Mouse (Mus musculus) left cerebral cortex, postnatal 14 days (tissue): Measurements from ENCODE around the gene Tpsab1. TPM values are rescaled to one million over a fixed set of nuclear protein-coding genes. Genes with fewer than 3 reads are reported as not detected.

Experiments
- total RNA-seq, 2 experiments: library from RNA; stranded (reverse); gene quantifications; 2 replicates each; pipeline ENCODE4 v1.2.3; 2021

Tpsab1 gene
- total RNA-seq, 2 experiments from 2014 or later = not detected

Other genes starting within 250 kb of the Tpsab1 start
- gene Telo2, start 229.6 kb downstream of the Tpsab1 start, total RNA-seq = 10 to 100 TPM; 29.8 to 32.3 TPM
- 1 to 10 TPM; 1.9 to 2.3 TPM for gene Ptx4, start 224.8 kb downstream of the Tpsab1 start, total RNA-seq
- gene Clcn7, start 212.2 kb downstream of the Tpsab1 start, total RNA-seq = 10 to 100 TPM; 49.7 to 52.2 TPM
- gene Ccdc154, start 183.1 kb downstream of the Tpsab1 start, total RNA-seq = under 1 TPM in 1 of 2 experiments, not detected in 1; 0.24 TPM
- not detected for gene Gm38655, start 170.1 kb downstream of the Tpsab1 start, total RNA-seq
- gene BC003965, start 161.0 kb downstream of the Tpsab1 start, total RNA-seq = 10 to 100 TPM; 18.4 to 20.0 TPM
- gene Unkl, start 157.2 kb downstream of the Tpsab1 start, total RNA-seq = 10 to 100 TPM; 33.4 to 38.6 TPM
- gene Gnptg, start 105.4 kb downstream of the Tpsab1 start, total RNA-seq = 10 to 100 TPM; 72.2 to 73.5 TPM
- gene Tsr3, start 105.4 kb downstream of the Tpsab1 start, total RNA-seq = 10 to 100 TPM; 25.0 to 27.2 TPM
- 10 to 100 TPM; 15.2 to 23.8 TPM for gene Baiap3, start 89.2 kb downstream of the Tpsab1 start, total RNA-seq
- gene Ube2i, start 70.9 kb downstream of the Tpsab1 start, total RNA-seq = 100 to 1,000 TPM; 211 to 216 TPM
- not detected for gene Prss34, start 47.2 kb downstream of the Tpsab1 start, total RNA-seq
- gene Prss28, start 36.9 kb downstream of the Tpsab1 start, total RNA-seq = not detected
- gene Prss29, start 26.9 kb downstream of the Tpsab1 start, total RNA-seq = not detected
- gene Tpsb2, start 20.7 kb upstream of the Tpsab1 start, total RNA-seq = under 1 TPM in 1 of 2 experiments, not detected in 1; 0.26 TPM
- gene Tpsg1, start 23.7 kb upstream of the Tpsab1 start, total RNA-seq = not detected
- 10 to 100 TPM; 42.1 to 43.2 TPM for gene Cacna1h, start 88.2 kb upstream of the Tpsab1 start, total RNA-seq
- gene Tekt4, start 109.1 kb upstream of the Tpsab1 start, total RNA-seq = 1 to 10 TPM; 1.5 to 3.8 TPM
- gene Sstr5, start 151.7 kb upstream of the Tpsab1 start, total RNA-seq = under 1 TPM; 0.15 to 0.26 TPM
- gene Sox8, start 225.1 kb upstream of the Tpsab1 start, total RNA-seq = 10 to 100 TPM; 62.2 to 70.1 TPM
- gene Lmf1, start 233.5 kb upstream of the Tpsab1 start, total RNA-seq = 10 to 100 TPM; 22.1 to 23.4 TPM